Mouse (Mus musculus) midbrain, embryonic 14.5 days (tissue): Measurements from ENCODE around the gene Unc119b. TPM values are rescaled to one million over a fixed set of nuclear protein-coding genes. Genes with fewer than 3 reads are reported as not detected.
"Not testable (repeated sequence)": the region's sequence is repeated elsewhere in the genome, so short reads cannot be mapped to it uniquely, and the experiment has no call there.

Experiments used
- ATAC-seq: fragments of 200-750 bp; cut with Nextera tagmentation; 2 replicates; pipeline ENCODE4 v1.8.0; 2017; ENCODE audit warnings: moderate number of reproducible peaks, moderate library complexity; ENCODE audit not compliant: low FRiP score, low TSS enrichment
- DNase-seq: peaks from one replicate; pipeline ENCODE4 v3.0.0-alpha.2; 2015
- H3K27ac ChIP-seq: fragments of 300-500 bp; sonication (generic); replicated peaks from 2 replicates; pipeline ENCODE4 v1.5.1; 2014; ENCODE audit warnings: mild to moderate bottlenecking, low read depth, low read length, moderate library complexity
- H3K27me3 ChIP-seq: fragments of 300-500 bp; sonication (generic); 2 replicates; pipeline ENCODE4 v1.6.1; 2014; ENCODE audit warnings: low read length, control low read depth, mixed read lengths; ENCODE audit not compliant: control insufficient read depth, insufficient read depth
- H3K36me3 ChIP-seq: fragments of 300-500 bp; sonication (generic); 2 replicates; pipeline ENCODE4 v1.6.1; 2014; ENCODE audit warnings: low read length, control low read depth; ENCODE audit not compliant: control insufficient read depth, insufficient read depth
- H3K4me1 ChIP-seq: fragments of 300-500 bp; sonication (generic); 2 replicates; pipeline ENCODE4 v1.6.1; 2014; ENCODE audit warnings: mild to moderate bottlenecking, antibody characterized with exemption, low read length, control low read depth; ENCODE audit not compliant: control insufficient read depth, insufficient read depth
- H3K4me2 ChIP-seq: fragments of 300-500 bp; sonication (generic); 2 replicates; pipeline ENCODE4 v1.6.1; 2014; ENCODE audit warnings: mild to moderate bottlenecking, low read length, moderate library complexity
- H3K4me3 ChIP-seq: fragments of 300-500 bp; sonication (generic); replicated peaks from 2 replicates; pipeline ENCODE4 v1.5.1; 2014; ENCODE audit warnings: low read depth, low read length
- H3K9ac ChIP-seq: fragments of 300-500 bp; sonication (generic); replicated peaks from 2 replicates; pipeline ENCODE4 v1.6.1; 2014; ENCODE audit warnings: mild to moderate bottlenecking, low read length, moderate library complexity
- H3K9me3 ChIP-seq: fragments of 300-500 bp; sonication (generic); 2 replicates; pipeline ENCODE4 v1.6.1; 2016; ENCODE audit warnings: low read length, control low read depth, mixed read lengths; ENCODE audit not compliant: control insufficient read depth
- WGBS: fragments of 180-500 bp; shearing (Covaris S2); extraction: QIAGEN DNeasy Blood & Tissue Kit; methylation state at CpG from one replicate; pipeline ENCODE4 v1.1.7; 2014; 5-methylcytosine and 5-hydroxymethylcytosine counted together
- polyA plus RNA-seq: library from polyadenylated mRNA; unstranded; fragments of >200 nt; fragmentation: Nextera tagmentation; extraction: Ambion mirVana; gene quantifications from 2 replicates; pipeline ENCODE4 v1.2.1, GENCODE M21; 2014

The Unc119b gene
- polyA plus RNA-seq, 1 experiment from 2014 or later = 37.2 TPM

DNA sequence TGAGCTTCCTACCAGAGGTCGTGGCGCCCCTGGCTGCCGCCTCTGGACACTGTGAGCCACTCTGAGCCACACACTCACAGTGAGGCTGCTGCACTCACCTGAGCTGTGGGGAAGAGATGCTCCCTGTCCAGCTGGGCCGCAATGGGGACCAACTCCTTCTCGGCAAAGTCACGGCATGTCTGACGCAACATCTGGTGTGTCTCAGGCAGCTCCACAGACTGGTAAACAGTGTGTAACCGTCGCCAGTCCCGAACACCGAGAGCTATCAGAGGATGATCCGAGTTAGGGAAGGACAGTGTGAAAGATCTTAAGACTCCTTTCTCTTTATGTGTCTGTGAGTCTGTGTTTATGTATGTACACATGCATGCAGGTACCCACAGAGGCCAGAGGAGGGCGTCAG lies 17.3 kb downstream of the Unc119b start:
- no peaks in the 10 kb centered on the region for H3K27me3 ChIP-seq
- peaks cover 1% of the 10 kb centered on the region; the same call in 1 of the 2 replicates for H3K36me3 ChIP-seq
- no peak for DNase-seq
- no peak overlapping the region for H3K27ac ChIP-seq
- H3K4me3 ChIP-seq = no peak overlapping the region
- peaks cover 6% of the 10 kb centered on the region; the same call in 1 of the 2 replicates for H3K4me1 ChIP-seq
- H3K4me2 ChIP-seq = no peak overlapping the region
- no peak overlapping the region for H3K9ac ChIP-seq
- 98% methylated on average over 13 of the region's 13 CpGs for WGBS
- no peak for ATAC-seq
- H3K9me3 ChIP-seq = no peaks in the 10 kb centered on the region

DNA sequence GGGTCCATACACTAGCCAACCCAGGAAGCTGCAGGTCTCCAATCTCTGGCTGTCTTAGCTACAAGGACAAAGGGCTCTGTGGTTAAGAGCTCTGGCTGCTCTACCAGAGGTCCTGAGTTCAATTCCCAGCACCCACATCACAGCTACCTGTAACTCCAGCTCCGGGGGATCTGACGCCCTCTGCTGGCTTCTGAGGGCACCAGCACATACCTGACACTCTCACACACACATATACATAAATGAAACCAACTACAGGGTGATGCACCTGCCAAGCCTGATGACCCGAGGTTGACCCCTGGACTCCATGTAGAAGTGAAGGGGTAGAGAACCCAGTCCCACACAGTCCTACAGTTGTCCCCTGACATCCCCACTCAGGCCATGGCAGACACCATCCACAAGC lies 18.3 kb downstream of the Unc119b start:
- WGBS = 89% methylated on average over 3 of the region's 3 CpGs
- Histone ChIP-seq H3K27me3 (no peaks in the 10 kb centered on the region), H3K9ac (no peak overlapping the region), H3K9me3 (no peaks in the 10 kb centered on the region), H3K4me3 (no peak overlapping the region), H3K4me1 (peaks cover 6% of the 10 kb centered on the region; the same call in 1 of the 2 replicates), H3K36me3 (peaks cover 6% of the 10 kb centered on the region), H3K4me2 (no peak overlapping the region), H3K27ac (no peak overlapping the region)
- ATAC-seq (no peak), DNase-seq (no peak)

DNA sequence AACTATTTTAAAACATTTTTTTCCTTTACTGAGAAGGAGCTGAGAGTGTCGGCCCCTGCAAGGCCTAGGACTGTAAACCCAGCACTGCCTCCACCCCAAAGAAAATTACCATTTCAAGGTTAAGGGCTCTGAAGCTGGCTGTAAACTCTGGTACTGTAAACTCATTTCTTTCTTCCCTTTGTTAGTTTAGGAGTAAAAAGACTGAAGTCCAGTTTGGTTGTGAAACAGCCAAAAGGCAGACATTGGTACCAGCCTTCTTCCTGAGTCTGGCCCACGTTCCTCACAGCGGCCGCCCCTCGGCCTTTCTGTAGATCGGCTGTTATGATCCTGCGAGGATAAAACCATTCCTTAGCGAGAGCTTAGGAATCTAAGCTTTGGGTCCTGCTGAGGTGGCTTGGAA lies 20.3 kb downstream of the Unc119b start:
- H3K4me1 ChIP-seq = peaks cover 6% of the 10 kb centered on the region; the same call in 1 of the 2 replicates
- H3K9ac ChIP-seq = no peak overlapping the region
- H3K4me2 ChIP-seq = no peak overlapping the region
- H3K9me3 ChIP-seq = no peaks in the 10 kb centered on the region
- no peak overlapping the region for H3K4me3 ChIP-seq
- DNase-seq (no peak), ATAC-seq (no peak)
- WGBS = 95% methylated on average over 8 of the region's 8 CpGs
- peaks cover 6% of the 10 kb centered on the region for H3K36me3 ChIP-seq
- no peak overlapping the region for H3K27ac ChIP-seq
- H3K27me3 ChIP-seq = no peaks in the 10 kb centered on the region

DNA sequence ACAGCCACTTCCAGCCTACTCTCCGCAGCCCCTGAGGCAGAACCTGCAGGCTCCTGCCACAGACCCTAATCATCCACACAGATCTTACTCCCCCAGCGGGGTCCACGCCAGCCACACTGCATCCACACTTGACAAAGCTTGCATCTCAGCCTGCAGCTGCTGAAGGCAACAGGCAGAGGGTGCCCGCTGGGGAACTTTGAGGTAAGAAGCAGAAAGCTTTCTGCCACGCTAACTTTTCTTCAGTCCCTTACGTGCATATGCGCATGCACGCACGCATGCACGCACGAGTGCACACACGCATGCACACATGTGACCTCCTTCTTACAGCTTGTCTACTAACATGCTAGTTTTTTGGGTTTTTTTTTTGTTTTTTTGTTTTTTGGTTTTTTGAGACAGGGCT lies 21.5 kb downstream of the Unc119b start:
- Histone ChIP-seq H3K4me3 (no peak overlapping the region), H3K27ac (no peak overlapping the region), H3K9ac (no peak overlapping the region), H3K27me3 (no peaks in the 10 kb centered on the region), H3K9me3 (no peaks in the 10 kb centered on the region), H3K4me2 (no peak overlapping the region), H3K36me3 (peaks cover 6% of the 10 kb centered on the region), H3K4me1 (no peaks in the 10 kb centered on the region)
- WGBS = 97% methylated on average over 12 of the region's 12 CpGs
- ATAC-seq = no peak
- DNase-seq = no peak

DNA sequence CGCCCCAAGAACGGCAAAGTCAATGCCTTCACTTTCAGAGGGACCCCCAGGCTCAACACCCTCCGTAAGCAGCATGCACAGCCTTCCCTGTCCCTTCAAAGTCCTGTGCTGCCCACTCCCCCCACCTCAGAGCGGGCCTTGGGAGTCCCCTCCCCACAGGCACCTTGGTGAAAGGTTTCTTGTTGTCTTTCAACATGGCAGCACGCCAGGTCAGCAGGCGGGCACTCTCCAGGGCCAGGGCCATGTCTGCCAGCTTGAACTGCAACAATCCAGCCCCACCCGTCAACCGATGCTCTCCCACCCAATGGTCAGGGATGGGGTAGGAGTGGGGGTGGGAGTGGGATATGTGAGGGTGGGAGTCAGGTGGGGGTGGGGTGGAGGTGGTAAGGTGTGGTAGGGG lies 23.6 kb downstream of the Unc119b start:
- no peak overlapping the region for H3K9ac ChIP-seq
- peaks cover 6% of the 10 kb centered on the region for H3K36me3 ChIP-seq
- H3K4me1 ChIP-seq = no peaks in the 10 kb centered on the region
- H3K9me3 ChIP-seq = no peaks in the 10 kb centered on the region
- H3K27me3 ChIP-seq = no peaks in the 10 kb centered on the region
- 88% methylated on average over 8 of the region's 8 CpGs for WGBS
- H3K4me3 ChIP-seq = no peak overlapping the region
- DNase-seq (no peak), ATAC-seq (no peak)
- H3K27ac ChIP-seq = no peak overlapping the region
- no peak overlapping the region for H3K4me2 ChIP-seq

DNA sequence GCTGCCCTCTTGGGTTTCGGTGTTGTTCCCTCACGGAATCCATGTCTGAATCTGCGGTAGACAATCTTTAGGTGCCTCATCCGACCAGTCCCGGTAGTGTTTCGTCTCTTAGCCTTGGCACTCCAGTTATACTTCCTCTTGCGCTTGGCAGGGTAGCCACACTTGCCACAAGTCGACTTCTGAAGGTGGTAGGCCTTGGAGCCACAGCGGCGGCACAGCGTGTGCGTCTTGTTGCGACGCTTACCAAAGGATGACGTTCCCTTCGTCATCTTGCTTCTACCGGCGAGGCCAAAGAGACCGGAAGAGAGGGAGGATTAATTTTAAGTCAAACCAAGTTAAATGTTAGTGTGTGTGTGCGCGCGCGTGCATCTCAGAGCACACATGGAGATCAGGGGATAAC lies 31.5 kb downstream of the Unc119b start:
- not testable (repeated sequence) for H3K4me3 ChIP-seq, H3K9me3 ChIP-seq, DNase-seq, H3K9ac ChIP-seq, H3K4me2 ChIP-seq, H3K27me3 ChIP-seq, H3K27ac ChIP-seq, ATAC-seq, H3K4me1 ChIP-seq
- H3K36me3 ChIP-seq = peaks cover 34% of the 10 kb centered on the region
- WGBS = 97% methylated on average over 23 of the region's 23 CpGs

DNA sequence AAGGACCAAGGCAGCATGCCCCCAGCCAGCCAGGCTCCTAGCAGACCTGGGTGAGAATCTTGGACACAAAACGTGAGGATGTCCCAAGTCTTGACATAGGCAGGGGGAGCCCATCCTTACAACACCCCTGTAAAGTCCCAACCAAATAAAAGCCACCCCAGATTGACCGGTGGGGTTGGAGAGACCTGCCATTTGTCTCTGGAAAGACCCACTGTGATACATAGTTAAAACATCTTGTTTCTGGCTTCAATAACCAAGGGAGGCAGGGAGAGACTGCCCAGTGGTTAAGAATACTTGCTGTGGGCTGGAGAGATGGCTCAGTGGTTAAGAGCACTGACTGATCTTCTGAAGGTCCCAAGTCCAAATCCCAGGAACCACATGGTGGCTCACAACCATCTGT lies 32.5 kb downstream of the Unc119b start:
- WGBS = 86% methylated on average over 2 of the region's 2 CpGs
- Histone ChIP-seq H3K27ac (no peak overlapping the region), H3K4me3 (no peak overlapping the region), H3K4me1 (no peaks in the 10 kb centered on the region), H3K27me3 (no peaks in the 10 kb centered on the region), H3K4me2 (no peak overlapping the region), H3K36me3 (peaks cover 44% of the 10 kb centered on the region), H3K9ac (no peak overlapping the region), H3K9me3 (no peaks in the 10 kb centered on the region)
- ATAC-seq = no peak
- DNase-seq = no peak

DNA sequence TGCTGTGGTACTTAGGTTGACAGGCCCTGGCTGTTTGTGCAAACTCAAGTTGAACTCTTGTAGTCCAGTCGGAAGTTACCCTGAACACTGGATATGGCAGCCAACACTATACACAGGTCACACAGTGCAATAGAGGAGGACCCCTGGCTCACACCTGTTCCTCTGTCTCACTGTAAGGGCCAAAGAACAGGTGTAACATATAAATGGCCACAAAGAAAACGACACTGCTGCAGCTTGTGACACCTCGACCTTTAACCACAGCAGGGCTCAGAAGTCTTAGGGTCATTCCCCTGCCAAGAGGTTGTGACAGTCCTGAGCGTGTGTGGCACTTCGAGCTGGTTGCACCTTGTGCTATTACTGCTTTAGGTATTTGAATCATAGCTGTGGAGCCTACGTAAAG lies 34.3 kb downstream of the Unc119b start:
- peaks cover 62% of the 10 kb centered on the region for H3K36me3 ChIP-seq
- H3K9ac ChIP-seq = no peak overlapping the region
- H3K27me3 ChIP-seq = no peaks in the 10 kb centered on the region
- H3K4me2 ChIP-seq = no peak overlapping the region
- WGBS = 94% methylated on average over 6 of the region's 6 CpGs
- ATAC-seq = no peak
- H3K4me1 ChIP-seq = no peaks in the 10 kb centered on the region
- H3K9me3 ChIP-seq = no peaks in the 10 kb centered on the region
- H3K27ac ChIP-seq = no peak overlapping the region
- H3K4me3 ChIP-seq = no peak overlapping the region
- DNase-seq = no peak

DNA sequence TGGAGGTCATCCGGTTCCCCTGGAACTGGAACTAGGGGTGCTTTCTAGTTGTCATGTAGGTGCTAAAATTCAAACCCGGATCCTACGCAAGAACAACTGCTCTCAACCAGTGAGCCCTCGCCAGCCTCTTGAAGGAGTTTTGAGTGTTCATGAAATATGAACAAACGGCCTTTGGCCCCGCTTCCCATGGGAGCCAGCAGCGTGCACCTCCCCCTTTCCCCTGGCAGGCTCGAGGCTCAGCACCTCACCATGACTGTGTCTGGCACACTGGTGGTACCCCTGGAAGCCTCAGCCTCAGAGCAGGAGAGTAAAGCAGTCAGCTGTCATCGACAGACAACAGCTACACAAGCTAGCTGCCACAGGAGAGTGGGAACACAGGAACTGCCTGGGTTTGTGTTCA lies 34.8 kb downstream of the Unc119b start:
- peaks cover 67% of the 10 kb centered on the region for H3K36me3 ChIP-seq
- no peak overlapping the region for H3K4me2 ChIP-seq
- ATAC-seq (no peak), DNase-seq (no peak)
- WGBS = 90% methylated on average over 9 of the region's 9 CpGs
- H3K4me1 ChIP-seq = no peaks in the 10 kb centered on the region
- no peaks in the 10 kb centered on the region for H3K9me3 ChIP-seq
- no peak overlapping the region for H3K4me3 ChIP-seq
- H3K9ac ChIP-seq = no peak overlapping the region
- no peaks in the 10 kb centered on the region for H3K27me3 ChIP-seq
- no peak overlapping the region for H3K27ac ChIP-seq
